Mouse (Mus musculus): ENCODE results near the gene Hint1.

GRCm38 (mm10) chr11:54902333-54903323 is 36.4 kb downstream of the Hint1 start, which contains the start of gene Gpx3:
- no peak for TF ChIP-seq POLR2A (IDR thresholded peaks at IDR 0.05; ENCODE audit: control insufficient read depth in 1 of 2, insufficient read depth in 1 of 2, low read depth in 1 of 2, low read length in 2 of 2, poor library complexity in 1 of 2)
- no peak for TF ChIP-seq MAFK (IDR thresholded peaks at IDR 0.05; ENCODE audit: borderline replicate concordance, low read depth, low read length)
- no peak for TF ChIP-seq USF2 (IDR thresholded peaks at IDR 0.05; ENCODE audit: borderline replicate concordance in 1 of 2, insufficient read depth in 1 of 2, low read depth in 1 of 2, low read length in 2 of 2)
- TF ChIP-seq ELF1 (IDR thresholded peaks at IDR 0.05; ENCODE audit: low read depth, low read length) = no peak
- no peak for TF ChIP-seq UBTF (IDR thresholded peaks at IDR 0.05; ENCODE audit: borderline replicate concordance, insufficient read depth, low read depth, low read length)

Measured in MEL (cell line).